Mouse (Mus musculus): ENCODE measurements around the gene Gm28870. TPM values are rescaled to one million over a fixed set of nuclear protein-coding genes. Genes with fewer than 3 reads are reported as not detected.
"Not testable (repeated sequence)": the region's sequence is repeated elsewhere in the genome, so short reads cannot be mapped to it uniquely, and the experiment has no call there.

Gm28870 gene
- not detected in 2 replicates for polyA plus RNA-seq (2016; fragmentation: Nextera tagmentation; extraction: Ambion mirVana)

- not testable (repeated sequence) for ATAC-seq (ENCODE audit: insufficient number of reproducible peaks, low FRiP score); H3K27ac ChIP-seq (ENCODE audit: poor library complexity, severe bottlenecking); H3K27me3 ChIP-seq (replicated peaks); H3K4me1 ChIP-seq (replicated peaks); H3K4me3 ChIP-seq; H3K9me3 ChIP-seq (replicated peaks); H3K36me3 ChIP-seq; H3K4me2 ChIP-seq; H3K9ac ChIP-seq
- WGBS: no CpG with 5 or more reads among the region's 2 CpGs
Measured at GRCm38 (mm10) chrY:50096976-50097375, at the start of gene Gm28870. Gene Gm28870 (plus strand): TSS chrY:50097276.
